Mouse (Mus musculus) midbrain, postnatal 0 days (tissue): ENCODE results near the gene Flnb. TPM values are rescaled to one million over a fixed set of nuclear protein-coding genes. Genes with fewer than 3 reads are reported as not detected.

Source experiments
- ATAC-seq: fragments of 200-750 bp; cut with Nextera tagmentation; 2 replicates; pipeline ENCODE4 v1.8.0; 2017; ENCODE audit warnings: moderate number of reproducible peaks, mild to moderate bottlenecking, moderate TSS enrichment, moderate library complexity; ENCODE audit not compliant: low FRiP score
- DNase-seq: peaks from one replicate; pipeline ENCODE4 v3.0.0-alpha.2; 2015; ENCODE audit warnings: low spot score
- H3K27ac ChIP-seq: fragments of 300-500 bp; sonication (generic); 2 replicates; pipeline ENCODE4 v1.5.1; 2014; ENCODE audit warnings: low read depth, mild to moderate bottlenecking, low read length, mixed read lengths
- H3K27me3 ChIP-seq: fragments of 300-500 bp; sonication (generic); 2 replicates; pipeline ENCODE4 v1.6.1; 2014; ENCODE audit warnings: low read length, control low read depth, mixed read lengths; ENCODE audit not compliant: insufficient read depth
- H3K36me3 ChIP-seq: fragments of 300-500 bp; sonication (generic); 2 replicates; pipeline ENCODE4 v1.6.1; 2014; ENCODE audit warnings: low read length, control low read depth, mixed read lengths; ENCODE audit not compliant: insufficient read depth
- H3K4me1 ChIP-seq: fragments of 300-500 bp; sonication (generic); 2 replicates; pipeline ENCODE4 v1.6.1; 2014; ENCODE audit warnings: mild to moderate bottlenecking, control low read depth, antibody characterized with exemption, low read length, mixed read lengths; ENCODE audit not compliant: insufficient read depth
- H3K4me2 ChIP-seq: fragments of 300-500 bp; sonication (generic); 2 replicates; pipeline ENCODE4 v1.6.1; 2014; ENCODE audit warnings: low read depth, mild to moderate bottlenecking, low read length, mixed read lengths; ENCODE audit not compliant: poor library complexity, severe bottlenecking
- H3K4me3 ChIP-seq: fragments of 300-500 bp; sonication (generic); 2 replicates; pipeline ENCODE4 v1.5.1; 2014; ENCODE audit warnings: low read depth, mild to moderate bottlenecking, low read length, moderate library complexity
- H3K9ac ChIP-seq: fragments of 300-500 bp; sonication (generic); replicated peaks from 2 replicates; pipeline ENCODE4 v1.6.1; 2014; ENCODE audit warnings: mild to moderate bottlenecking, low read length, moderate library complexity, mixed read lengths; ENCODE audit not compliant: poor library complexity, severe bottlenecking
- H3K9me3 ChIP-seq: fragments of 300-500 bp; sonication (generic); 2 replicates; pipeline ENCODE4 v1.6.1; 2016; ENCODE audit warnings: low read length, control low read depth
- CTCF ChIP-seq: IDR thresholded peaks from 2 replicates; pipeline ENCODE4 v1.5.1; 2016; ENCODE audit warnings: antibody characterized with exemption, mild to moderate bottlenecking
- WGBS: fragments of 180-500 bp; shearing (Covaris S2); extraction: QIAGEN DNeasy Blood & Tissue Kit; methylation state at CpG from one replicate; pipeline ENCODE4 v1.1.7; 2014; 5-methylcytosine and 5-hydroxymethylcytosine counted together
- polyA plus RNA-seq: library from polyadenylated mRNA; unstranded; fragments of >200 nt; fragmentation: Nextera tagmentation; extraction: Ambion mirVana; gene quantifications from 2 replicates; pipeline ENCODE4 v1.2.1, GENCODE M21; 2015
- total RNA-seq: library from RNA; depleted of rRNA; stranded (reverse); fragments of >200 nt; gene quantifications from 2 replicates; pipeline ENCODE4 v1.2.3, GENCODE M21; 2014

The Flnb gene
- total and polyA plus RNA-seq, 2 experiments from 2014 or later, result 3.5 to 23.7 TPM

GRCm38 (mm10) chr14:7918150-7918991 lies 100.6 kb downstream of the Flnb start:
- Histone ChIP-seq H3K27ac (no peak overlapping the region), H3K9me3 (no peaks in the 10 kb centered on the region), H3K4me2 (no peak overlapping the region), H3K9ac (no peak overlapping the region), H3K36me3 (peaks cover 78% of the 10 kb centered on the region), H3K4me3 (no peak overlapping the region), H3K27me3 (no peaks in the 10 kb centered on the region), H3K4me1 (no peaks in the 10 kb centered on the region)
- TF ChIP-seq CTCF, result no peak
- ATAC-seq, result no peak
- DNase-seq, result no peak
- WGBS, result 79% methylated on average over 6 of the region's 6 CpGs

GRCm38 (mm10) chr14:7919309-7919708 lies 101.6 kb downstream of the Flnb start:
- Histone ChIP-seq H3K4me2 (no peak overlapping the region), H3K27me3 (no peaks in the 10 kb centered on the region), H3K4me1 (no peaks in the 10 kb centered on the region), H3K36me3 (peaks cover 82% of the 10 kb centered on the region), H3K9ac (no peak overlapping the region), H3K4me3 (no peak overlapping the region), H3K9me3 (no peaks in the 10 kb centered on the region), H3K27ac (no peak overlapping the region)
- DNase-seq (no peak), ATAC-seq (no peak)
- TF ChIP-seq CTCF, result no peak
- WGBS, result 91% methylated on average over 5 of the region's 5 CpGs

GRCm38 (mm10) chr14:7919921-7920320 lies 102.2 kb downstream of the Flnb start:
- H3K27me3 ChIP-seq, result no peaks in the 10 kb centered on the region
- no peak for TF ChIP-seq CTCF
- no peaks in the 10 kb centered on the region for H3K4me1 ChIP-seq
- 64% methylated on average over 4 of the region's 4 CpGs for WGBS
- no peak overlapping the region for H3K4me2 ChIP-seq
- no peak overlapping the region for H3K27ac ChIP-seq
- H3K9me3 ChIP-seq, result no peaks in the 10 kb centered on the region
- no peak for ATAC-seq
- H3K9ac ChIP-seq, result no peak overlapping the region
- peaks cover 78% of the 10 kb centered on the region for H3K36me3 ChIP-seq
- no peak overlapping the region for H3K4me3 ChIP-seq
- no peak for DNase-seq

- ATAC-seq (no peak), DNase-seq (no peak)
- no peaks in the 10 kb centered on the region for H3K9me3 ChIP-seq
- WGBS, result 91% methylated on average over 5 of the region's 5 CpGs
- H3K27me3 ChIP-seq, result no peaks in the 10 kb centered on the region
- H3K36me3 ChIP-seq, result peaks cover 69% of the 10 kb centered on the region
- H3K9ac ChIP-seq, result no peak overlapping the region
- TF ChIP-seq CTCF, result no peak
- no peak overlapping the region for H3K4me2 ChIP-seq
- H3K4me1 ChIP-seq, result no peaks in the 10 kb centered on the region
- H3K4me3 ChIP-seq, result no peak overlapping the region
- no peak overlapping the region for H3K27ac ChIP-seq
These were observed 103.7 kb downstream of the Flnb start for GRCm38 (mm10) chr14:7921459-7921858.

GRCm38 (mm10) chr14:7923635-7924034 lies 105.9 kb downstream of the Flnb start:
- Histone ChIP-seq H3K4me3 (no peak overlapping the region), H3K9me3 (no peaks in the 10 kb centered on the region), H3K4me1 (no peaks in the 10 kb centered on the region), H3K4me2 (no peak overlapping the region), H3K27ac (no peak overlapping the region), H3K9ac (no peak overlapping the region), H3K27me3 (no peaks in the 10 kb centered on the region), H3K36me3 (peaks cover 60% of the 10 kb centered on the region)
- ATAC-seq, result no peak
- no peak for DNase-seq
- TF ChIP-seq CTCF, result no peak

GRCm38 (mm10) chr14:7928362-7928761 lies 110.6 kb downstream of the Flnb start:
- WGBS, result 63% methylated on average over 1 of the region's 1 CpGs
- no peak for DNase-seq
- no peak for TF ChIP-seq CTCF

More at GRCm38 (mm10) chr14:7928362-7928761, 110.6 kb downstream of the Flnb start:
- H3K27ac ChIP-seq, result no peak overlapping the region
- H3K36me3 ChIP-seq, result peaks cover 70% of the 10 kb centered on the region
- no peaks in the 10 kb centered on the region for H3K27me3 ChIP-seq
- H3K4me1 ChIP-seq, result no peaks in the 10 kb centered on the region
- ATAC-seq, result no peak
- no peak overlapping the region for H3K9ac ChIP-seq
- H3K4me3 ChIP-seq, result no peak overlapping the region
- H3K9me3 ChIP-seq, result no peaks in the 10 kb centered on the region
- H3K4me2 ChIP-seq, result no peak overlapping the region
